Mouse (Mus musculus) adipocyte (in vitro differentiated cells): Measurements from ENCODE around the gene Narfl.
"Not testable (repeated sequence)": the region's sequence is repeated elsewhere in the genome, so short reads cannot be mapped to it uniquely, and the experiment has no call there.

Experiments
- DNase-seq: peaks from one replicate; pipeline ENCODE4 v3.0.0-alpha.2; 2016; ENCODE audit warnings: low spot score

The Narfl gene

GRCm38 (mm10) chr17:25773549-25774120 is at the start of gene Narfl:
Gene Narfl (plus strand): TSS chr17:25773776.
- DNase-seq: peak; percentile 99

- DNase-seq: no peak
These were observed 49.7 kb upstream of the Narfl start for GRCm38 (mm10) chr17:25723919-25724318.

DNA sequence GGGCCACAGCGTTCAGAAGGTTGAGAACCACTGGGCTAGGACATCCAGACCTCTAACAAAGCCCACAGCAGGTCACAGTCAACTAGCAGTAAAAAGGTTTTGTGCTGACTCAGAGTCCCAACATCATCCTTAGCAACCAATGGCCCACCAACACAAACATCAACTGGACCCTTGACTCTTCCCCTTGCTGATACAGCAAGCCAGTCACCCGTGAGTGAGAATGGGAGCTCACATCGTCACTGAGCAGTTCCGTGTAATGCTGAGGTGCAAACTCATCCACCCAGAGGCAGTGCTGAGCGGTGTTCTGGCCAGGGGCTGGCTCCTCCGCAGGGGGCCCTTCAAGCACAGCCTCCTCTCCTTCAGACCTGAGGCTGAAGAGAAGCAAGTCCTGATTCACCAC is 48.3 kb upstream of the Narfl start:
- no peak for DNase-seq

- DNase-seq: peak; percentile 100
These were observed 46.1 kb upstream of the Narfl start, which contains the start of the genes Chtf18 and Rpusd1 for GRCm38 (mm10) chr17:25727265-25728008. Gene Chtf18 (minus strand): TSS chr17:25727419. Gene Rpusd1 (plus strand): TSS chr17:25727670.

GRCm38 (mm10) chr17:25728009-25728270 is 45.6 kb upstream of the Narfl start:
- no peak for DNase-seq

- DNase-seq: peak; percentile 94
These were observed 41.5 kb upstream of the Narfl start for GRCm38 (mm10) chr17:25732082-25732481.

GRCm38 (mm10) chr17:25735246-25735645 is 38.3 kb upstream of the Narfl start:
- DNase-seq: no peak

- DNase-seq: no peak
These were observed 37.8 kb upstream of the Narfl start, which contains the start of gene Mslnl for GRCm38 (mm10) chr17:25735745-25736144. Gene Mslnl (plus strand): TSS chr17:25736042.

DNA sequence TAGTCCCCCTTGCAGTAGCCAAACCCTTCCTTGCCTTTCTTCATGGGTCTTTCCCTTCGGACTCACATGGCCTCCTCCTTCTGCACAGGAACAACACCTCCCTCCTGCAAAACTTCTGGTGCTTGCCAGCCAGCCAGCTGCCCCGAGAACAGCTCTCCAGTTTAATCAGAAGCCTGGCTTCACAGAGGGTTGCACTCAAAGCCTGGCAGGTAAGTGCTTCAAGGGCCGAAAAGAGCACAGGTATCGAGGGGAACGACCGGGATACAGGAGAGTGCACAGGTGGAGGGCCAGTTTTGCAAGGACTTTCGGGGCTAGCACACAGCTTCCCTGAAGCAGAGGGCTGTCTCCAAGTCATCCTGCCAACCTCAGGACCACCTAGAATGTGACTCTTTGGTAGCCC is 34.7 kb upstream of the Narfl start:
- DNase-seq: no peak

DNA sequence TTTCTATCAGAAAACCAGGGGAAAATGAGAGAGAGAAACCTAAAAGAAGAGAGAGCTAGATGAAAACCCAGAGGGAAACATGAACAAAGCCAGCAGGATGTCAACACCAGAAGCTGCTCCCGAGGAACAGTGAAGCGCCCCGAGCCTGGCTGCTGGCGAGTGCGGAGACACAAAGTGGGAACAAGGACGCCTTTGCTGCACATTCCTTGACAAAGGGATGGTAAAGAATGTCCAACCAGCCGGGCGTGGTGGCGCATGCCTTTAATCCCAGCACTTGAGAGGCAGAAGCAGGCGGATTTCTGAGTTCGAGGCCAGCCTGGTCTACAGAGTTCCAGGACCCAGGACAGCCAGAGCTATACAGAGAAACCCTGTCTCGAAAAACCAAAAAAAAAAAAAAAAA is 32.1 kb upstream of the Narfl start:
- not testable (repeated sequence) for DNase-seq

DNA sequence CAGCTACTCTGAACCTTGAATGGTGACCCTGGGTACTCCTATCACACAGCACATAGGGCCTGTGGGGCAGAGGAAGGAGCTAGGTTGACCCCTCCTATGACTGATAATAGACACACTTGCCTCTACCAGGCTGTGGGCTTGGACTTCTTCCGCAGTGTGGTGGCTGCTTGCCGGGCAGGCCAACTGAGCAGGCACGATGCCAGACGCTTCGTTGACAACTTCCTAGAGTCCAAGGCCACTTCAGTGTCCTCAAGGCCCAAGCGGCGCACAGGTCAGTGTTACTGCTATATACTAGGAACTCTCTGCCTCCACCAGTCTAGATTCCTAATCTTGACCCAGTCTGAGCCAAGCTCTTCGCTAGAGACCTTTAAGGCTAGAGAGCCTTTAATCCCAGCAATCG is 29.7 kb upstream of the Narfl start:
- DNase-seq: no peak

- DNase-seq: no peak
These were observed 29.3 kb upstream of the Narfl start for GRCm38 (mm10) chr17:25744311-25744710.

- DNase-seq: no peak
These were observed 25.3 kb upstream of the Narfl start for GRCm38 (mm10) chr17:25748238-25748637.

DNA sequence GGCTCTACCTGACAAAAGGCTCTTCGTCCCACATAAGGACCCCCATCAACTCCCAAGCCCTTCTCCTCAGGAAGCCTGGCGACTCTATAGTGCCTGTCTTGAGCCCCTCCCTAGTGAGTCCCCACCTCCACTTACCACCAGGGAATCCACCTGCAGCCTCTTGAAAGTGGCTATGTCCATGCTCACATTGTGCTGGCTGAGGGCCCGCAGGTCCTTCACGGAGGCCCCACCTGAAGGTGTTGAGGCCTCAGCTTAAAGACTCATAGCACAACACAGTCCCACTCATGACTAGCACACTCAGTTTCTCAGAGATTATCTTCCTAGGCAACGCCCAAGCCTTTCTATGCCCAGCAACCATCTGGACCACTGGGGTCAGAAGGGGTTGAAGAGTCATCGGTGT is 24.3 kb upstream of the Narfl start:
- DNase-seq: no peak

DNA sequence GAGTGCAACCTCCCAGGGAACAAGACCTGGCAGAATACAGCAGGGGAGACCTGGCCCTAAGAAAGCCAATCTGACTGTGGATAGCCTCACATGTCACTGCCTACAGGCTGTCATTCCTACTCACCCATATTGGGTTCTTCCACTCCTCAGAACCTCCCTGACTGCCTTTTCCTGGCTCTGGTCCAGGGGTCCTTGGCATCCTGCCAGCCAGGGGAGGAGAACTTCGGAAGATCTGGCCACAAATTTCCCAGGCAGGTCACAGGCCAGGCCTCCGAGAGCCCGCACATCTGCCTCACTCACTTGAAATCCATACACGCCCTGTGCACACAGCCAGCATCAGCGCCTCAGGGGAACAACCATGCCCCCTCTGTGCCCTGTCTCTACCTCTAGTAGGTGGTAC is 22.1 kb upstream of the Narfl start:
- DNase-seq: peak; percentile 66

DNA sequence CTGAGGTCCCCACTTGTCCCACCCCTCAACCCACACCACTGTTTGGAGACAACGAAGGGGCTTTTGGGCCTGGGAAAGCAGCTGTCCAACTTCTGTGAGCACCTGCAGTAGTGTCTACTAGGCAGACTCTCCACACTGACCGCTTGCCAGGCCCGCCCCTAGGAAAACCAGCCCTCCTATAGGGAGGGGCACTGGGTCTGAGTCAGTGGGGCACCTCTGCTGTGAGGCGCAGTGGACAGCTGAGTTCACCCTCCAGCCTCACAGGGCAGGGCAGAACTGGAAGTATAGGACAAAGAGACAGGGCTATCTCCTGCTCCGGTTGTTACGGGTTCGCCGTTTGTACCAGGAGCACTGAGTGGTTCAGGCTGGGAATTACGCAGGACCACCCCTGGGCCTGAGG is 19.3 kb upstream of the Narfl start, which contains the start of gene Msln:
Msln (minus strand) TSS at position 138 of the 400 bp plus-strand sequence.
- no peak for DNase-seq

GRCm38 (mm10) chr17:25755086-25755485 is 18.5 kb upstream of the Narfl start:
- no peak for DNase-seq

GRCm38 (mm10) chr17:25755627-25756377 is 17.8 kb upstream of the Narfl start:
- peak; percentile 40 for DNase-seq

GRCm38 (mm10) chr17:25756378-25757242 is 17.0 kb upstream of the Narfl start:
- peak; percentile 27 for DNase-seq

GRCm38 (mm10) chr17:25757691-25758090 is 15.9 kb upstream of the Narfl start:
- no peak for DNase-seq

GRCm38 (mm10) chr17:25760148-25760547 is 13.4 kb upstream of the Narfl start:
- no peak for DNase-seq

DNA sequence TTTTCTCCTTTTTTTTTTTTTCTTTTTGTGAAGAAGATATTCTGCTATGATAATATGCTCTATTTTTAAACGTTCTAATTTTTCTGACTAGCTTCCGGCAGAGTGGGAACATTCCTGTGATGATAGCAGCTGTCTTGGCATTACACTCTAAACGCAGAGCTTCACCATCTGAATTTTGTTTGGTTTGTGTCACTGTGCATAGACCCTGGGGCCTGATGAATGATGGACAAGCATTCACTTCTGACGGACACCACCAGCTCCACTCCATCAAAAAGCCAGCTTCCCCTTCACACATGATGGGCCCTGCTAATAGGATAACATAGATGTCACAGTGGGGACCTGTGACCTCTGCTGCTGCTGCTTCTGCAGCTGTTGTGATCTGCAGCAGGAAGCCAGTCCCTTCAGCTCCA is 12.0 kb upstream of the Narfl start:
- DNase-seq: no peak
